In the genomic region with DNA sequence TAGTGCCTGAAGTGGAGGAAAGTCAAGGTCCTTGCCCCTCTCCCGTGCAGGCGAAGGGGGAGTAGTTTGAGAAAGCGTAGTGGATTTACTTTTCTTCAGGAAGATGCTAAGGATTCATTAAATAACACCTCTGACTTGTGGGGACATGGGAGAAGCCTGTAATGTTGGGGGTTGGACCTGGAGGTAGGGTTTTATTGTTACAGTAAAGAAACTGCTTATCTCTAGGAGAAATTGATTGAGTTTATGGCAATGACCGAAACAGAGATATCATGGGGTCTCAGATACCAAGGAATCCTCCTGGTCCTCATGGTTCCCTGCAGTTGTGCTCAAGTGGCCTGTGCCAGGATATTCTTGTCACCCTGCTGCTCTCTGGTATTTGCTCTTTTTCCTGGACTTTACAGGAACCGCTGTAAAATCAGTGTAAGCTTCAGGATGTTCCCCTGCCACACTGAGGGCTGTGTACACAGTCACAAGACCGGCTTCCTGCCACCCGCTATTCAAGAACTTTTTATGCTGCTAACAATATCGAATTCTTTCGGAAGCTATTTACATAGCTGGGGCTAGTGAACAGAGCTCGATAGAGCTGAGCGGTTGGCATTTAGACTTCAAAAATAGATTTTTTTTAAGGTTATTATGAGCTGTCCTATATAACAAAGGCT, we compare ENCODE assay signal across 9 mouse cellular contexts.
DNase-seq lines count a peak whose midpoint lies in the region; ATAC-seq and TF ChIP-seq lines count a peak whose summit lies in the region.
"Had no signal": no experiment of that assay in that cellular context is flagged by ENCODE, and none has a peak within 500 bp of the region (broad histone marks: within the 10 kb centered on the region; RNA-seq: fewer than 3 reads in every experiment).

No protein-coding gene starts in this region.

- ATAC-seq in limb, embryonic 13.5 days (ENCODE audit: low FRiP score, low read depth), result no peak
- no peak for ATAC-seq in forebrain, embryonic 13.5 days
- ATAC-seq in intestine, embryonic 16.5 days, result peak; percentile 85
- no peak; the same call in 1 of the 2 replicates for ATAC-seq in midbrain, postnatal 0 days (ENCODE audit: low FRiP score)

- no peak for TF ChIP-seq CTCF in midbrain, postnatal 0 days (IDR thresholded peaks at IDR 0.05)

- H3K9me3 ChIP-seq in limb, embryonic 13.5 days, result no peaks in the 10 kb centered on the region
- H3K9me3 ChIP-seq in limb, embryonic 10.5 days (replicated peaks), result no peaks in the 10 kb centered on the region
- no peaks in the 10 kb centered on the region for H3K9me3 ChIP-seq in forebrain, embryonic 13.5 days (replicated peaks)
- no peaks in the 10 kb centered on the region for H3K9me3 ChIP-seq in intestine, embryonic 16.5 days (ENCODE audit: control insufficient read depth, low read length)
- no peaks in the 10 kb centered on the region for H3K9me3 ChIP-seq in midbrain, postnatal 0 days (ENCODE audit: low read length)

- WGBS in limb, embryonic 13.5 days, result 67% methylated on average over 11 of the region's 11 CpGs
- WGBS in limb, embryonic 10.5 days, result 93% methylated on average over 11 of the region's 11 CpGs
- WGBS in forebrain, embryonic 13.5 days, result 34% methylated on average over 11 of the region's 11 CpGs
- WGBS in intestine, embryonic 16.5 days, result 43% methylated on average over 11 of the region's 11 CpGs
- 49% methylated on average over 11 of the region's 11 CpGs for whole genome bisulfite sequencing in midbrain, postnatal 0 days

- H3K27ac ChIP-seq in limb, embryonic 13.5 days, result peak overlapping the region; percentile 16; the same call in 1 of the 2 replicates
- H3K27ac ChIP-seq in limb, embryonic 10.5 days, result no peak overlapping the region
- H3K27ac ChIP-seq in forebrain, embryonic 13.5 days, result 0 out of 2 replicates have a peak overlapping the region, but pooled peaks have one; percentile 16
- no peak overlapping the region for H3K27ac ChIP-seq in intestine, embryonic 16.5 days (ENCODE audit: low read length)
- H3K27ac ChIP-seq in midbrain, postnatal 0 days (ENCODE audit: low read depth, low read length), result no peak overlapping the region
- H3K27ac ChIP-seq: macrophage had no signal

- DNase-seq in limb, embryonic 10.5 days (ENCODE audit: low spot score), result no peak
- DNase-seq in midbrain, postnatal 0 days (ENCODE audit: low spot score), result peak; percentile 33
- no peak for DNase-seq in urinary bladder, postnatal 14 days (ENCODE audit: low spot score)
- no peak for DNase-seq in layer of hippocampus, postnatal 14 days (ENCODE audit: low spot score in 2 of 2)
- no peak for DNase-seq in c-Kit-positive CD71-positive TER-119-positive erythroid progenitor cells, embryonic 14.5 days (ENCODE audit: low spot score)

- no peaks in the 10 kb centered on the region for H3K27me3 ChIP-seq in limb, embryonic 13.5 days
- H3K27me3 ChIP-seq in limb, embryonic 10.5 days (ENCODE audit: low read depth, poor library complexity, severe bottlenecking), result no peaks in the 10 kb centered on the region
- H3K27me3 ChIP-seq in forebrain, embryonic 13.5 days, result no peaks in the 10 kb centered on the region
- H3K27me3 ChIP-seq in intestine, embryonic 16.5 days (replicated peaks; ENCODE audit: control insufficient read depth, insufficient read depth, low read length), result no peaks in the 10 kb centered on the region
- no peaks in the 10 kb centered on the region for H3K27me3 ChIP-seq in midbrain, postnatal 0 days (ENCODE audit: insufficient read depth, low read length)

- H3K4me1 ChIP-seq in limb, embryonic 13.5 days, result peaks cover 45% of the 10 kb centered on the region
- peaks cover 25% of the 10 kb centered on the region for H3K4me1 ChIP-seq in limb, embryonic 10.5 days
- peaks cover 21% of the 10 kb centered on the region for H3K4me1 ChIP-seq in forebrain, embryonic 13.5 days
- H3K4me1 ChIP-seq in intestine, embryonic 16.5 days (ENCODE audit: control insufficient read depth, insufficient read depth, low read length), result peaks cover 20% of the 10 kb centered on the region
- peaks cover 11% of the 10 kb centered on the region for H3K4me1 ChIP-seq in midbrain, postnatal 0 days (ENCODE audit: insufficient read depth, low read length)

- H3K36me3 ChIP-seq in limb, embryonic 13.5 days, result no peaks in the 10 kb centered on the region
- H3K36me3 ChIP-seq in limb, embryonic 10.5 days, result 0 out of 2 replicates have a peak, but pooled peaks cover 3% of the 10 kb centered on the region
- no peaks in the 10 kb centered on the region for H3K36me3 ChIP-seq in forebrain, embryonic 13.5 days (ENCODE audit: poor library complexity, severe bottlenecking)
- H3K36me3 ChIP-seq in intestine, embryonic 16.5 days (ENCODE audit: control insufficient read depth, insufficient read depth, low read length), result no peaks in the 10 kb centered on the region
- no peaks in the 10 kb centered on the region for H3K36me3 ChIP-seq in midbrain, postnatal 0 days (ENCODE audit: insufficient read depth, low read length)

- H3K4me2 ChIP-seq in limb, embryonic 13.5 days (replicated peaks), result no peak overlapping the region
- H3K4me2 ChIP-seq in forebrain, embryonic 13.5 days, result no peak overlapping the region
- H3K4me2 ChIP-seq in intestine, embryonic 16.5 days (ENCODE audit: low read depth, low read length), result peak overlapping the region; percentile 43
- H3K4me2 ChIP-seq in midbrain, postnatal 0 days (ENCODE audit: low read depth, low read length, poor library complexity, severe bottlenecking), result no peak overlapping the region

- no peak overlapping the region for H3K4me3 ChIP-seq in limb, embryonic 13.5 days
- no peak overlapping the region for H3K4me3 ChIP-seq in limb, embryonic 10.5 days
- no peak overlapping the region for H3K4me3 ChIP-seq in forebrain, embryonic 13.5 days
- H3K4me3 ChIP-seq in intestine, embryonic 16.5 days (ENCODE audit: low read length), result no peak overlapping the region; the same call in 1 of the 2 replicates
- H3K4me3 ChIP-seq in midbrain, postnatal 0 days (ENCODE audit: low read depth, low read length), result no peak overlapping the region

- no peak overlapping the region for H3K9ac ChIP-seq in limb, embryonic 13.5 days
- H3K9ac ChIP-seq in forebrain, embryonic 13.5 days, result no peak overlapping the region
- 0 out of 2 replicates have a peak overlapping the region, but pooled peaks have one; percentile 19 for H3K9ac ChIP-seq in intestine, embryonic 16.5 days (ENCODE audit: low read depth, low read length)
- no peak overlapping the region for H3K9ac ChIP-seq in midbrain, postnatal 0 days (replicated peaks; ENCODE audit: low read length, poor library complexity, severe bottlenecking)

Comparison
In these comparisons a context has a peak if more than half of its experiments do, and no peak if none do; other contexts are left out.
1. H3K27ac ChIP-seq: peak in limb, embryonic 13.5 days (single experiment) and forebrain, embryonic 13.5 days (single experiment); none in limb, embryonic 10.5 days (single experiment), intestine, embryonic 16.5 days (single experiment) and midbrain, postnatal 0 days (single experiment).